Mouse (Mus musculus) hindbrain, postnatal 0 days (tissue): ENCODE data around the gene Hook2. TPM values are rescaled to one million over a fixed set of nuclear protein-coding genes. Genes with fewer than 3 reads are reported as not detected.

Experiments used
- ATAC-seq: fragments of 200-750 bp; cut with Nextera tagmentation; 2 replicates; pipeline ENCODE4 v1.8.0; 2017; ENCODE audit warnings: mild to moderate bottlenecking, moderate TSS enrichment, moderate library complexity
- DNase-seq: peaks from one replicate; pipeline ENCODE4 v3.0.0-alpha.2; 2015; ENCODE audit warnings: low spot score
- H3K27ac ChIP-seq: fragments of 300-500 bp; sonication (generic); 2 replicates; pipeline ENCODE4 v1.5.1; 2014; ENCODE audit warnings: mild to moderate bottlenecking
- H3K27me3 ChIP-seq: fragments of 300-500 bp; sonication (generic); 2 replicates; pipeline ENCODE4 v1.6.1; 2014; ENCODE audit warnings: low read length, mixed read lengths; ENCODE audit not compliant: insufficient read depth
- H3K36me3 ChIP-seq: fragments of 300-500 bp; sonication (generic); 2 replicates; pipeline ENCODE4 v1.6.1; 2014; ENCODE audit warnings: low read length, mixed read lengths; ENCODE audit not compliant: insufficient read depth
- H3K4me1 ChIP-seq: fragments of 300-500 bp; sonication (generic); 2 replicates; pipeline ENCODE4 v1.6.1; 2014; ENCODE audit warnings: antibody characterized with exemption, low read length, mixed read lengths; ENCODE audit not compliant: insufficient read depth
- H3K4me2 ChIP-seq: fragments of 300-500 bp; sonication (generic); 2 replicates; pipeline ENCODE4 v1.6.1; 2014; ENCODE audit warnings: low read depth, mild to moderate bottlenecking, low read length, moderate library complexity, mixed read lengths
- H3K4me3 ChIP-seq: fragments of 300-500 bp; sonication (generic); 2 replicates; pipeline ENCODE4 v1.5.1; 2014; ENCODE audit warnings: low read length
- H3K9ac ChIP-seq: fragments of 300-500 bp; sonication (generic); replicated peaks from 2 replicates; pipeline ENCODE4 v1.6.1; 2014; ENCODE audit warnings: mild to moderate bottlenecking, low read length, moderate library complexity, mixed read lengths
- H3K9me3 ChIP-seq: fragments of 300-500 bp; sonication (generic); 2 replicates; pipeline ENCODE4 v1.6.1; 2016; ENCODE audit warnings: low read length, mixed read lengths
- CTCF ChIP-seq: IDR thresholded peaks from 2 replicates; pipeline ENCODE4 v1.5.1; 2016; ENCODE audit warnings: antibody characterized with exemption, control low read depth, low read depth
- WGBS: fragments of 180-500 bp; shearing (Covaris S2); extraction: QIAGEN DNeasy Blood & Tissue Kit; methylation state at CpG from one replicate; pipeline ENCODE4 v1.1.7; 2014; 5-methylcytosine and 5-hydroxymethylcytosine counted together
- polyA plus RNA-seq: library from polyadenylated mRNA; unstranded; fragments of >200 nt; fragmentation: Nextera tagmentation; extraction: Ambion mirVana; gene quantifications from 2 replicates; pipeline ENCODE4 v1.2.1, GENCODE M21; 2015
- total RNA-seq: library from RNA; depleted of rRNA; stranded (reverse); fragments of >200 nt; gene quantifications from 2 replicates; pipeline ENCODE4 v1.2.3, GENCODE M21; 2014

Hook2 gene
- total and polyA plus RNA-seq, 2 experiments from 2014 or later: 18.9 to 29.7 TPM

- Histone ChIP-seq H3K27ac (peak overlapping the region; percentile 74), H3K9ac (peak overlapping the region; percentile 67), H3K27me3 (no peaks in the 10 kb centered on the region), H3K4me1 (peaks cover 35% of the 10 kb centered on the region), H3K4me3 (peak overlapping the region; percentile 51), H3K9me3 (no peaks in the 10 kb centered on the region), H3K4me2 (peak overlapping the region; percentile 98), H3K36me3 (0 out of 2 replicates have a peak, but pooled peaks cover under 1% of the 10 kb centered on the region)
- WGBS: 2% methylated on average over 70 of the region's 70 CpGs
- TF ChIP-seq CTCF: no peak
- ATAC-seq (no peak), DNase-seq (peak; percentile 65)
These were observed 12.8 kb upstream of the Hook2 start for GRCm38 (mm10) chr8:84977435-84978247.

GRCm38 (mm10) chr8:84978248-84978940 is 12.0 kb upstream of the Hook2 start, which contains the start of gene Junb:
Junb (minus strand) TSS chr8:84978718.
- TF ChIP-seq CTCF: no peak
- DNase-seq: peak; percentile 93
- Histone ChIP-seq H3K9me3 (no peaks in the 10 kb centered on the region), H3K36me3 (no peaks in the 10 kb centered on the region), H3K4me3 (peak within 1 kb of the TSS; percentile 51), H3K4me2 (peak within 1 kb of the TSS; percentile 98), H3K27me3 (no peaks in the 10 kb centered on the region), H3K4me1 (peaks cover 35% of the 10 kb centered on the region), H3K27ac (peak within 1 kb of the TSS; percentile 74), H3K9ac (peak within 1 kb of the TSS; percentile 67)
- WGBS: under 1% methylated on average over 63 of the region's 63 CpGs
- ATAC-seq: peak; percentile 70

- ATAC-seq (peak; percentile 57), DNase-seq (peak; percentile 93)
- 4% methylated on average over 41 of the region's 42 CpGs for WGBS
- no peaks in the 10 kb centered on the region for H3K36me3 ChIP-seq
- H3K4me2 ChIP-seq: peak overlapping the region; percentile 98
- H3K27ac ChIP-seq: peak overlapping the region; percentile 67; the same call in 1 of the 2 replicates
- H3K4me1 ChIP-seq: peaks cover 36% of the 10 kb centered on the region
- no peaks in the 10 kb centered on the region for H3K9me3 ChIP-seq
- H3K27me3 ChIP-seq: no peaks in the 10 kb centered on the region
- peak overlapping the region; percentile 29 for H3K4me3 ChIP-seq
- TF ChIP-seq CTCF: no peak
- peak overlapping the region; percentile 47 for H3K9ac ChIP-seq
These were observed 10.6 kb upstream of the Hook2 start for GRCm38 (mm10) chr8:84979599-84980421.

GRCm38 (mm10) chr8:84980622-84981358 is 9.6 kb upstream of the Hook2 start:
- no peak for TF ChIP-seq CTCF
- Histone ChIP-seq H3K27me3 (no peaks in the 10 kb centered on the region), H3K4me2 (peak overlapping the region; percentile 98; the same call in 1 of the 2 replicates), H3K4me1 (peaks cover 45% of the 10 kb centered on the region), H3K27ac (peak overlapping the region; percentile 48; the same call in 1 of the 2 replicates), H3K9ac (peak overlapping the region; percentile 43; the same call in 1 of the 2 replicates), H3K4me3 (no peak overlapping the region), H3K36me3 (no peaks in the 10 kb centered on the region), H3K9me3 (no peaks in the 10 kb centered on the region)
- 28% methylated on average over 11 of the region's 11 CpGs for WGBS
- DNase-seq: peak; percentile 68
- ATAC-seq: no peak

GRCm38 (mm10) chr8:84981644-84982498 is 8.5 kb upstream of the Hook2 start:
- Histone ChIP-seq H3K36me3 (no peaks in the 10 kb centered on the region), H3K4me1 (peaks cover 40% of the 10 kb centered on the region), H3K9ac (no peak overlapping the region), H3K27ac (no peak overlapping the region), H3K4me3 (no peak overlapping the region), H3K27me3 (no peaks in the 10 kb centered on the region), H3K4me2 (no peak overlapping the region), H3K9me3 (no peaks in the 10 kb centered on the region)
- no peak for ATAC-seq
- WGBS: 77% methylated on average over 15 of the region's 15 CpGs
- no peak for DNase-seq
- no peak for TF ChIP-seq CTCF
